Mouse (Mus musculus) gastrocnemius, postnatal 4 days (tissue): ENCODE data around the gene Rspry1. TPM values are rescaled to one million over a fixed set of nuclear protein-coding genes. Genes with fewer than 3 reads are reported as not detected.

Experiments used
- DNase-seq, 2 experiments: peaks; one replicate each; pipeline ENCODE4 v3.0.0; 2021 to 2022; ENCODE audit warnings: low spot score in 2 of 2, mixed read lengths in 2 of 2
- total RNA-seq, 2 experiments: library from RNA; stranded (reverse); gene quantifications; 2 replicates each; pipeline ENCODE4 v1.2.3; 2021

Rspry1 gene
- total RNA-seq, 2 experiments from 2014 or later, result 20.2 to 22.7 TPM

DNA sequence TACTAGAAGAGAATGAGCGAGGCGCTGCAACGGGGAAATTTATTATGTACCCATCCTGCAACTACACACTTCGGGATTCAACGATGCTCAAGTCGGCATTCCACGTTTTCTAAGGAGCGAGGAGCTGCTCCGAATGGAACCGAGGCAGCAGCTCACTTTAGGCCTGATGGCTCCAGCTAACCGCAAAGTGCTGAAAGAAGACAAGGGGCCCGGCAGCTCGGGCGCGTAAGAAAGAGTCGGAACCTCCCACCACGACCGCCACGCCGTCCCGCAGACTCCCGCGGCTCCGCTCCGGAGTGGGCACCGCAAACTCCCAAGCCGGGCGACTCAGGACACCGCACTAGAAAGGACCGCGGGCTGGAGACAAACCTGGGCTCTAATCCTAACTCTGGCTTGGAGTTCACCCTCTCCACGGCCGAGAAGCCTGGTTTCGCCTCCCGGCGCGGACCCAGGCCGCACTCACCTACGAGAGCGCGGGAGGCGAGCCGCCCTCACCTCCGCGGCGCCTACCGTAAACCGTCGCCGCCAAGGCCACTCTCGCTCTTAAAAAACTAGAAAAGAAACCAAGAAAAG, 617 bp upstream of the Rspry1 start:
- peak in 1 of 2 experiments; percentile 26 for DNase-seq

DNA sequence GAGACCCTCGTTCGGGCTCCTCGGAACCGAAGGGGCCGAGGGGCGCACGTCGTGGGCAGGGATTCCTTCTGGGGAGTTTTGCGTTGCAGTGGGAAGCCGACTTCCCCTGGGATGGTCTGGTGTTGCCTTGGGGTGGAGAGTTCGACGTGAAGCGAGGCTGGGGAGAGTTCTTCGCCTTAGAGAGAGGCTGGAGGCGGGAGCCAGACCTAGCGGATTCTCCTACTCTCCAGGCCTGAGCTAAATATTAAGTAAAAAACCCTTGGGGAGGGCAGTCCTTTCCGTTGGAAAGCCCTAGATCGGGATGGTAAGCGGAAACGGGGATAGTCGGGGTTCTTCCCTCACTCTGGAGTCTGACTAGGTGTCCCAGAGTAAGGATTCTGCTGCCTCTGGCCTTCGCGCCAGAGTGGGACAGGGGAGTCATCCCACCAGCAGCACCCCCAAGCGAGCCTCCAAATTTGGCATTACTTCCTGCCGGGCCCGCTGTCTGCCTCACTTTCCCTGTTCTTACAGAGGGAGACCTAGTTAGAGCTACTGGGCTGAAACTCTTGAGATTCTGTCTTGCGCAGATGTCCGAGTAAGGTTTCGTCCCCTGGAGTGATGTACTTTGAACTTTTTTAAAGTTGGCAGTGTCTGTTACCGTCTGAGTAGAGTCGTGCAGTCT, 864 bp downstream of the Rspry1 start:
- peak in 1 of 2 experiments; percentile 17 for DNase-seq

DNA sequence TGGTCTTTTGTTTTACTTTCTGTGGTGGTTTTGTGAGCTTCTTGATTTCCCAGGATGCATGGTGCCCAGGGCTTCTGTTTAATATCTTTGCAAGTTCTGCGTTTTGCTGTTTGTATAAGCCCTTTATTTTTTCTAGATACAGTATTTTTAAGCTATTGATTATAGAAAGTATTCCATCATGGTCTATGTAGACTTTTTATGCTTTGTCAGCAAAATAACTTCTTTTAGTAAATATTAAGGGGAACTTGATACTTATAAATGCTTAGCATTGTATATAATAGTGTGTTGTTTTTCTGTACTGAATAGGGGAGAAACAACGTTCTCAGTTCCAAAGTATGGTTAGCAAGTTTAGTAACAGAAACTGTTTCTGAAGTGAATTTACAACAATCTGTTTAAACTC, 2.3 kb downstream of the Rspry1 start:
- DNase-seq, result no peak

DNA sequence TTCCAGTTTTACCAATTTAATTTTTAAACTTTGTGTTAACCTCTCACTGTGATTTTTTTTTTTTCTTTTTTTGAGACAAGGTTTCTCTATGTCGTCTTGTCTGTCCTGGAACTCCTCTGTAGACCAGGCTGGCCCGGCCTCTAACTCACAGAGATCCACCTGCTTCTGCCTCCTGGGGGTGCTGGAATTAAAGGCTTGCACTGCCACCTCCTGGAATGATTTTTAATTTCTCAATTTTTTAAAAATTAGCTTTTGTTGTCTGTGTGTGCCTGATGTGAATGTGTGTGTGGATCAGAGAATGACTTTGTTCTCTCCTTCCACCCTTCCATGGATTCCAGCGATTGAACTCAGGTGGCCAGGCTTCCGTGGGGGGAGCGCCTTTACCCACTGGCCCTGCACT, 5.3 kb downstream of the Rspry1 start:
- no peak for DNase-seq

DNA sequence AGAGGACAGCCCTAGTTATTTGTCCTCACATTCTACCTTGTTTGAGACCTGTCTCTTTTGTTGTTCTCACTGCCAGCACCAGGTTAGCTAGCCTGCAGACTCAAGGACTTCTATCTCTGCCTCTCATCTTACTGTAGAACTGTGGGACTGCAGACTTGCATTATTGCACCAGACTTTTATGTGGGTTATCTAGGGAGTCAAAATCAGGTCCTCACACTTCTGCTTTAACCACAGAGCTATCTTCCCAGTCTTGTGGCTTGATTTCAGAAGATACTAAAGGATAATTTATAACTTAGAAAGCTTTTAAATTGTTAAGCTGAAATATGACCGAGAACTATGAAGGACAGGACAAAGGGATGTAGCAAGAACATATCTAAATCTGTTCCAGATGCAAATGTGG, 23.1 kb downstream of the Rspry1 start:
- no peak for DNase-seq

DNA sequence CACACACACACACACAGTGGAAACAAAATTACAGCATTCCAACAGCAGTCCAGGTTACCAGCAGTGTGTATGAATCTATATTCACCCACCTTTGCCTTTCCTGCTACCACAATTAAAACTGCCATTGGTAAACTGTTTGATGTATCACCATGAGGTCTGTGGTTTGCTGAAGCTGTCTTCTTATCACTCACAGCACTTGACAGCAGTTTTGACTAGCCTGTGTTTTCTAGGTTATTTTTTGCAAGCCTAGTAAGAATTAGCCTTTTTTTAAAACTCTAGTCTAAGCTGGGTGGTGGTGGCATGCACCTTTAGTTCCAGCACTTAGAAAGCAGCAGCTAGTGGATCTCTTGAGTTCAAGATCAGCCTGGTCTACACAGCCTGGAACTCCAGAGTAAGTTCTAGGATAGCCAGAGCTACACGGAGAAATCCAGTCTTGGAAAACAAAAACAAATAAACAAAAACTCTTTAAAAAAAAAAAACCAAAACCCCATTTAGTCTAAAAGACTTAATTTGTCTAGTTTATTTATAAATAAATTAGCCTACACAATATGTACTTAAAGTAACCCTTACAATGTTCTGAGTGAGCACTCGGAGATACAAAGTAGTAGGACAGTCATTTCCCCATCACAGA, 31.9 kb downstream of the Rspry1 start:
- DNase-seq, result no peak

DNA sequence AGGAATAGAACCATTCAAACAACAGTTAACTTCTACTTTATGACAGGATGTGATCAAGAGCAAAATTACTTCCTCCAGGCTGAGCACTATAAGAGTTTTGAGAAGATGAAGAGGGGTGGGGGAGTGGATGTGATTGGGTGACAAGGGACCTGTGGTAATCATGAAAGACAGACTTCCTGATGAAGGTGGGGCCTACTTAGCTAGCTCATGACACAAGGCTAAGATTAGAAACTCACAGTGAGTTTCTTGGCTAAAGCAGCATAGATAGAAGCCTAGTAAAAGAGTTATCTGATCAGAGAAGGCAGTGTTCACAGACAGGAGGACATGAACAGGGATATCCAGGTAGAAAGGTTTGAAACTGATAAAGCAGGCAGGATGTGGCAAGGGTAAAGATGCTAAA, 32.5 kb downstream of the Rspry1 start:
- DNase-seq, result no peak

DNA sequence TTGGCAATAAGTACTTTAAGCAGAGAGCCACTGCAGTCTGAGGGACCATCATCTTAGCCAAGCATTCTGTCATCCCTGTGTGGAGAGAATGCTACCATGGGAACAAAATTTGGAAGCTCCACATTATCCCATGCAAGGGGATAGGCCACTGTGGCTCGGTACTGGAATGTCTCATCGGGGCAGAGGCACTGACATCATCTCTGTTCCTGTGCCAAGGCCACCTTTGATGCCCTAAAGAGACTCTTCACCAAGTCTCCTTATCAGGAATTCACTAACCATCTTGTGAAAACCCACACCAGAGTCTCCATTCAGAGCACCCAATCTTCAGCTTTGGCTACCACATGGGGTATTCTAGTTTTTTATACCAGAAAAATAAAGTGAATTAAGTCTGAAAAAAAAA, 39.4 kb downstream of the Rspry1 start:
- no peak for DNase-seq

DNA sequence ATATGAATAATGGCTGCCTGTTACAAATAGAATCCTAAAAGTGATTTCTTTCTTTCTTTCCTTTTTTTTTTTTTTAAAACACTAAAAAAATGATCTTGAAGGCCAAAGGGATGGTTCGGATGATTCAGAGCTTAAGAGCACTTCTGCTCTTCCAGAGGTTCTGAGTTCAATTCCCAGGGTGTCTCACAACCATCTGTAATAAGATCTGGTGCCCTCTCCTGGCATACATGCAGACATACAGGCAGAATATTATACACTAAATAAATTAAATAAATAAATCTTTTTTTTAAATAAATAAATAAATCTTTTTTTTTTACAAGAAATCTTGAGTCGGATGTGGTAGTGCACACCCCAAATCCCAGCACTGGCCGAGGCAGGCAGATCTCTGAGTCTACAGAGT, 40.2 kb downstream of the Rspry1 start:
- no peak for DNase-seq

DNA sequence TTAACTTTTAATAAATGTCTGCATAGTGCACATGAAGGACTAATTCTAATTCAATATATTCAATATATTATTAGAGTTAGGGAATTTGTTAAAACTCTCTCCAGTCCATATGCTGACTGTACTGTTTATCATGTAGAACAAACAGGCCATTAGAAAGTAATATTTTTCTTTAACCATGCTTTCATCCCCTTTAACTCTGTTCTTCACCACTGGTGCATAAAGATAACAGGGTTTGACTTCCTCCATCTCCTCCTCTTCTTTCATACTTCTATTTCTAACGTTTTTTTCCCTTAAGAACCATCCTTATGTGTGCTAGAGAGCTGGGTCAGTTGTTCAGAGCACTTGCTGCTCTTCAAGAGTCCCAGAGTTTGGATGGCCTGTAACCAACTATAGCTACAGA, 43.5 kb downstream of the Rspry1 start:
- no peak for DNase-seq

DNA sequence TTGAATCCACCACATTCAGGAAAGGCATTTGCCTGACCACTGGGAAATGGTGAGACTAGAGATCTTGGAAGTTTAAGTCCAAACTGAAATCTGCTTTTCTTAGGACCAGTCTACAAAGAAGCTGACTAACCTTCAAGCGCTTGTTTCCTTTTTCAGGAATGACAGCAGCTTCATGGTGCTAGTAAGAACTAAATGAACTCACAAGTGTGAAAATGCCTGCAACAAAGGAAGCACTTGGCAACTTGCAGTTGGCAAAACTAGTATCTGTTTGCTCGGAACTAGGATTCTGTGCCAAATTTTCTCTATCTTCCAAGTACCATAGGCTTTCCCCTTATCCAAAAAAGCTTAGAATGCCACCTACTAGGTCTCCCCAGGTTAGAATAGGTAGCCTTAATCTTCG, 44.4 kb downstream of the Rspry1 start:
- DNase-seq, result no peak

DNA sequence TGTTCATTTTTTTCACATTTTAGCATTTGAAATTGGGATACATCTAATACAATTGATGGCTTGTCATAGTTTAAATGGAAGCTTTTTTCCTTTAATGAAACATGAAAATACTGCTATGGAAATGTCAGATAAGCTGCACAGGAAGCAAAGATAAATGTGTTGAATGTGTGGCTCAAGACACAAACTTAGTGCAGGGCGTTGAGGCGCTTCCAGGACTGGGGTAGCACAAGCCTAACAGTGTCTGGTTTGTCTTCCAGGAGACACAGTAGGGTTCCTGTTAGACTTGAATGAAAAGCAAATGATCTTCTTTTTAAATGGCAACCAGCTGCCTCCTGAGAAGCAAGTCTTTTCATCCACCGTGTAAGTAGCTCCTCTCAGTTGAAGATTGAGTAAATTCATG, 47.8 kb downstream of the Rspry1 start:
- no peak for DNase-seq

DNA sequence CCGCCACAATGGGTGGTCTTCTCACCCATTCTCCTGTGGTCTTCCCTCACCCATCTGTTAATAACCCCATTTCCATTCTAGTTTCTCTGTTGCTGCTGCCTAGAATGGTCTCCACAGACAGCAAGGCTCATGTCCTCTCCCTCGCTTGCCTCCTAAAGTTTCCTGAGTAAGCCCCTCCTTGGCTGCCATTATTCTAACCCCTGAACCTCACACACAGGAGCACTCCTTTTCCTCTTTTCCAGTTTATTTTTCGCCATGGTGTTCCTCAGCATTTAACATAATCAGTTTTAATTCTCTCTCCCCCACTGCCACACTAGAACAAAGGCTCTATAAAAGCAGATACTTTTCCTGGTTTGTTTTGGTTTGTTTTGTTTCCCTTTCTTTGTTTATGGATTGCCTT, 51.2 kb downstream of the Rspry1 start:
- DNase-seq, result no peak

DNA sequence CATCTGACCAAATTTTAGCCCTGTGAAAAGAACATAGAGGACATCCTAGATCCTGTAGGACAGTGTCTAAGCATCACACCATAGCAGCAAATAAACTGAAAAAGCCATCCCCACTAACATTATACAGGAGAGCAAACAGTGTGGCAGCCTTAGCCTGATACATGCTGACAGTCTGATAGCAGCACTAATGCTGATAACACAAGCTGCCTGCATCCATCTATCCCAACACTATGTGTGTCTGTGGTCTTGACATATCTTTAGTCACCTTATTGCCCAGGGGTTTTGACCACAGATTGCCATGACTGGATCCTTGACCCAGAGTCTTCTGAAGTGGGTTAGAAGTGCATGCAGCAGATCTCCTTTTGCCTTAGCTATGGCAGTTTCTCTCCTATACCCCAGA, 53.3 kb downstream of the Rspry1 start:
- DNase-seq, result no peak

DNA sequence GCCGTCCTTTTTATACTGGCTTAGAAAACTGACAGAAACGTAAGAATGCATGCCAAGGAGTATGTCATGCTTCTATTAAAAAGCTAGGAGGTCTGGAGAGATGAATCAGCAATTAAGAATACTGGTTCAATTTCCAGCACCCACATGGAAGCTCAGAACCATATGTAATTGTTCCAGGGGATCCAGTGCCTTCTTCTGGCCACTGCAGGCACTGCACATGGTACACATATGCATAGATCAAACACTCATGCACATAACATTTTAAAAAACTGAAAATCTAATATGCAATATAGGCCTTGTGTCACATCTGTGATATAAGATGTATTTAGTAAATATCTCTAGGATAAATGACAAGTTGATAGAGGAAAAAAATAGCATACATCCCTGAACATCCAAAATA, 56.3 kb downstream of the Rspry1 start:
- no peak for DNase-seq

DNA sequence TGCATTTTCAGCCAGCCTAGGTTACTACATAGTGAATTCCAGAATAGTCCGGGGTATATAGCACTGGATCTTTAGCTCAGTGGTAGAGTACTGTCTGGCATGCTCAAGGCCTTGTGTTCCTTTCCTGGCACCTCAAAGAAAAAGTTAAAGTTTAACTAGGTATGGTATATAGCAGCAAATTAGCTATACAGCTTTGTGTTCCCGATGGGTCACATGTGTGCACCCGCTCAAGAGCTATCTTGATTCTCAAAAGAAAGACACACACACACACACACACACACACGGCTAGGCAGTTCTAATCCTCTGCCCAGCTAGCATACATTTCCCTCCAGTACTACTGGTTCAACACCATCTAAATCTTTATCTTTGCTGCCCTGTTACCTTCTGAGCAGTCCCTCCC, 58.7 kb downstream of the Rspry1 start:
- no peak for DNase-seq

DNA sequence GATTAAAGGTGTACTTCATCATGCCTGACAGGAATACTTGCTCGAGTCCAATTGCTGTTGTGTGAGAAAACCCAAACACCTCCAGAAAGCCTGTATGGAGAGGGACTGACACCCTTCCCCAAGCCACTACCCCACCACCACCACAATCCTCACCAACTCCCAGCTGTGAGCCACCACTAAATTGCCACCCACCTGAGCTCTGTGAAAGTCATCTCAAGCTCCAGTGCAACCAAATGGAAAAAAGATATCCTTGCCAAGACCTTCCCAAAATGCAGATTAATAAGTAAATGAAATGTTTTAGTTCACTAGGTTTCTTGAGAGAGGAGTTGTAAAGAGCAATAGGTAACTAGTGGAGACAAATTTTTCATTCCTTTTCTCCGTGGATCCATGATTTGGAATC, 63.0 kb downstream of the Rspry1 start:
- DNase-seq, result no peak

DNA sequence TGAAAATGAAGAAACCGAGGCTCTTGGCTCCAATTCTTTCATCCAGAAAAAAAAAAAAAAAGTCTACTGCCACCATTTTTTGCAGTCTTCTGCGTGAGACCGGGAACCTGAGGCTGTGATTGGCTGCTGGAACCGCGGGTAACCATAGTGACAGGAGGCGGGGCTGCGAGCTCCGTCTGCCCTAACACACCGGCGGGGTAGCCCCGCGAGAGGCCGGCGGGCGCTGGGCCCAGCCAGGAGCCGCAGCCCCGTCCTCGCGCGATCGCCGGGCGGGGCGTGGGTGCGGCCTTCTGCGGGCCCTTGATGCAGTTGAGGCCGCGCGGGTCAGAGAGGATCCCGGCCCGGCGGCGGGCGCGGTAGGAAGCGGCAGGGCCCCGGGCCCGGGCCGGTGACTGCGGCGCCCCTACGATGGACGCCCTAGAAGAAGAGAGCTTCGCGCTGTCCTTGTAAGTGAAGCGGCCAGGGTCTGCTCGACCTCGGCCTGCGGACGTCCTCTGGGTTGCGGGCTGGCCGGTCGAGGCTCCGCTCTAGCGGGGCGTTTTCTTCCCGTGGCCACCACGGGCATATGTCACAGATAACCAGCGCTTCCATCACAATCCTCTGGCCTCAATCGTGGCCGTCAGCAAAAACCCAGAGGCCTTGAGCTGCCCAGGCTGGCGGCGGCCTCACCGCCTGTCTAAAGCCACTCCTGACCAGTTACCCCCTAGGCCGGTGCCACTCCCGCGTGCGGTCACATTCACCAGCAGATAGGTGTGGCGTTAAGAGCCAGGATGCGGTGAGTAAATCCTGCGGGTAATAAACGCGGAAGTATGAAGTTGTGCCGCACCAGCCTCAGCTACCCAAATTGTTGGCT, 64.9 kb downstream of the Rspry1 start, which contains the start of gene Arl2bp:
Arl2bp (plus strand) TSS at position 145 of the 853 bp plus-strand sequence.
- peak; percentile 89 to 95 for DNase-seq

DNA sequence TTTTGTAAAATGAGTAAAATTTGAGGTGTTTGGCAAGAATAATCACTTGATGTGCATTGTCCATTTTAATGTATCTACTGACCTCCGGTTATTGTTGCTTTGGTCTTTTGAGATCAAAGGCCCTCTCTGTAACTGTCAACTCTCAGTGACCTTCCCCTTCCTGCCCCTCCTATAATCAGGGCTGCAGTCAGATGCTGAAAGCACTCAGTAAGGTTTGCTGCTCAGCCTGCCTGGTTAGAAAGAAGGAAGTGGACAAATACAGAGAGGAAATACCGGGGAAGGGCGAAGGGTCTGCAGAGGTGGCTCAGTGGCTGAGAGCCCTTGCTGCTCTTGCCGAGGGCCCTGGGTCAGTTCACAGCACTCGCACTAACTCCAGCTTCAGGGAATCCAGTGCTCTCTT, 72.6 kb downstream of the Rspry1 start:
- no peak for DNase-seq

DNA sequence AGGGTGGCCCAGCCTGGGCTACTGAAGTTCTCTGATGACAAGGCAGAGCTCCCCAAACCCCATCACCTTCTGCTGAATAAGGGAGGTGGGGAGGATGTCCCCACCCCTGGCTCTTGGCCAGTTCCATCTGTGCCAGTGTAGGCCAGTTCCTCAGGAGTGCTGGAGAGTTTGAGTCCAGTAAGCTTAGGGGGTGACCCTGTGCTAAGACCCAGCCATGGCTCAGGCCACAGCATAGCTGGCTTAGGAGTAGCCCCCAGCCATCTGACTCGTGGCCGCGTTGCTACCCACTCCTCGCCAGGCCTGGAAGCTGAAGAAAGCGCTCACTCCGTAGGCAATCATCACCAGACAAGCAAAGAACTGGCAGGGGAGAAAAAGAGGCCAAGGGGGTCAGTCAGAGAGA, 74.2 kb downstream of the Rspry1 start:
- DNase-seq, result no peak

DNA sequence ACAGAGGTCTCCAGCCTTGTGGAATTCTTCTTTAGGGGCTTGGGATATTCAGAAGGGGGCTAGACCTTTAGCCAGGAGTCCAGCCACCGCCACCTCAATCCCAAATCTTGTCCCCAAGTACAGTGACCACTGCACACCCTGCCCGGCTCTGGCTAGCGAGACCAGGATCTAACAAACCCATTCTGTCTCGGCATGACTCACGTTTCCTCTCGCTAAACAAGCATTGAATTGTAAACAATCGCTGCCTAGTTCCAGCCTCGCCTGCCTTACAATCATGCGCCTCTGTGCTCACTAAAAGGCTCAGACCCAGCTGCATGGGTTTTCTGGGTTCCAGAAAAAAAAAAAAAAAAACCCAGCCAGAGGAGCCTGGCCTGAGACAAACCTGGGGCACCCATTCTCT, 76.8 kb downstream of the Rspry1 start:
- DNase-seq, result no peak

DNA sequence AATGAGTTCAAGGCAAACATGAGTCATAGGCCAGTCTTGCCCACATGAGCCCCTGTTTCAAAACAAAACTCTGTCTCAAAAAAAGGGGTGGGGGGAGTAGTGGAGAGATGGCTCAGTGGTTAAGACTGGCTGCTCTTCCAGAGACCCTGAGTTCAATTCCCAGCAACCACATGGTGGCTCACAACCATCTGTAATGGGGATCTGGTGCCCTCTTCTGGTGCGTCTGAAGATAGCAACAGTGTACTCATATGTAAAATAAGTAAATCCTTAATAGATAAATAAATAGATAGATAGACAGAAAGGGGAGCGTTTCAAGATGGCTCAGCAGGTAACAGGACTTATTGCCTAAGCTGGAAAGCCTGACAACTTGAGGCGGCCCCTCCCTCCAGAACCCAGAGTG, 78.7 kb downstream of the Rspry1 start:
- no peak for DNase-seq
